Mouse (Mus musculus) hindbrain, embryonic 11.5 days (tissue): ENCODE measurements around the gene Ccl7. TPM values are rescaled to one million over a fixed set of nuclear protein-coding genes. Genes with fewer than 3 reads are reported as not detected.

Experiments
- ATAC-seq: fragments of 200-750 bp; cut with Nextera tagmentation; 2 replicates; pipeline ENCODE4 v1.8.0; 2017; ENCODE audit warnings: mild to moderate bottlenecking, moderate TSS enrichment, moderate library complexity; ENCODE audit not compliant: low FRiP score
- DNase-seq: peaks from one replicate; pipeline ENCODE4 v3.0.0-alpha.2; 2015; ENCODE audit warnings: low spot score
- H3K27ac ChIP-seq: fragments of 300-500 bp; sonication (generic); 2 replicates; pipeline ENCODE4 v1.5.1; 2014; ENCODE audit warnings: mild to moderate bottlenecking, low read depth, low read length
- H3K27me3 ChIP-seq: fragments of 300-500 bp; sonication (generic); 2 replicates; pipeline ENCODE4 v1.6.1; 2014; ENCODE audit warnings: mild to moderate bottlenecking, low read length, moderate library complexity, mixed read lengths; ENCODE audit not compliant: control insufficient read depth, insufficient read depth
- H3K36me3 ChIP-seq: fragments of 300-500 bp; sonication (generic); 2 replicates; pipeline ENCODE4 v1.6.1; 2014; ENCODE audit warnings: mild to moderate bottlenecking, low read length, moderate library complexity, mixed read lengths; ENCODE audit not compliant: control insufficient read depth, insufficient read depth
- H3K4me1 ChIP-seq: fragments of 300-500 bp; sonication (generic); replicated peaks from 2 replicates; pipeline ENCODE4 v1.6.1; 2014; ENCODE audit warnings: low read length, mixed read lengths; ENCODE audit not compliant: control insufficient read depth, insufficient read depth
- H3K4me2 ChIP-seq: fragments of 300-500 bp; sonication (generic); replicated peaks from 2 replicates; pipeline ENCODE4 v1.6.1; 2014; ENCODE audit warnings: mild to moderate bottlenecking, low read depth, low read length
- H3K4me3 ChIP-seq: fragments of 300-500 bp; sonication (generic); 2 replicates; pipeline ENCODE4 v1.5.1; 2014; ENCODE audit warnings: low read depth, low read length
- H3K9ac ChIP-seq: fragments of 300-500 bp; sonication (generic); 2 replicates; pipeline ENCODE4 v1.6.1; 2014; ENCODE audit warnings: low read depth, low read length
- H3K9me3 ChIP-seq: fragments of 300-500 bp; sonication (generic); 2 replicates; pipeline ENCODE4 v1.6.1; 2016; ENCODE audit warnings: low read length; ENCODE audit not compliant: control insufficient read depth
- WGBS: fragments of 180-500 bp; shearing (Covaris S2); extraction: QIAGEN DNeasy Blood & Tissue Kit; methylation state at CpG from one replicate; pipeline ENCODE4 v1.1.7; 2014; 5-methylcytosine and 5-hydroxymethylcytosine counted together
- polyA plus RNA-seq: library from polyadenylated mRNA; unstranded; fragments of >200 nt; fragmentation: Nextera tagmentation; extraction: Ambion mirVana; gene quantifications from 2 replicates; pipeline ENCODE4 v1.2.1, GENCODE M21; 2014

Ccl7 gene
- polyA plus RNA-seq, 1 experiment from 2014 or later, result not detected

GRCm38 (mm10) chr11:82030171-82030570 is 15.3 kb upstream of the Ccl7 start:
- no peak for DNase-seq
- Histone ChIP-seq H3K9me3 (no peaks in the 10 kb centered on the region), H3K4me1 (no peaks in the 10 kb centered on the region), H3K4me2 (no peak overlapping the region), H3K36me3 (no peaks in the 10 kb centered on the region), H3K4me3 (no peak overlapping the region), H3K27ac (no peak overlapping the region), H3K27me3 (no peaks in the 10 kb centered on the region), H3K9ac (no peak overlapping the region)
- no peak for ATAC-seq
- 76% methylated on average over 2 of the region's 2 CpGs for WGBS

GRCm38 (mm10) chr11:82032136-82032535 is 13.4 kb upstream of the Ccl7 start:
- no peak for DNase-seq
- H3K9ac ChIP-seq, result no peak overlapping the region
- H3K4me2 ChIP-seq, result no peak overlapping the region
- no peak for ATAC-seq
- no peaks in the 10 kb centered on the region for H3K36me3 ChIP-seq
- no peak overlapping the region for H3K27ac ChIP-seq
- H3K9me3 ChIP-seq, result no peaks in the 10 kb centered on the region
- H3K4me1 ChIP-seq, result no peaks in the 10 kb centered on the region
- no peaks in the 10 kb centered on the region for H3K27me3 ChIP-seq
- H3K4me3 ChIP-seq, result no peak overlapping the region

GRCm38 (mm10) chr11:82032678-82033344 is 12.7 kb upstream of the Ccl7 start:
- DNase-seq (no peak), ATAC-seq (no peak)
- H3K27ac ChIP-seq, result no peak overlapping the region
- no peak overlapping the region for H3K9ac ChIP-seq
- 49% methylated on average over 8 of the region's 8 CpGs for WGBS
- H3K27me3 ChIP-seq, result no peaks in the 10 kb centered on the region
- no peak overlapping the region for H3K4me2 ChIP-seq
- no peaks in the 10 kb centered on the region for H3K4me1 ChIP-seq
- H3K4me3 ChIP-seq, result no peak overlapping the region
- H3K36me3 ChIP-seq, result no peaks in the 10 kb centered on the region
- H3K9me3 ChIP-seq, result no peaks in the 10 kb centered on the region

GRCm38 (mm10) chr11:82034446-82034845 is 11.1 kb upstream of the Ccl7 start:
- DNase-seq (no peak), ATAC-seq (no peak)
- H3K27ac ChIP-seq, result no peak overlapping the region
- no peak overlapping the region for H3K4me3 ChIP-seq
- H3K4me2 ChIP-seq, result no peak overlapping the region
- no peaks in the 10 kb centered on the region for H3K4me1 ChIP-seq
- H3K9me3 ChIP-seq, result no peaks in the 10 kb centered on the region
- no peak overlapping the region for H3K9ac ChIP-seq
- no peaks in the 10 kb centered on the region for H3K27me3 ChIP-seq
- H3K36me3 ChIP-seq, result no peaks in the 10 kb centered on the region
- 91% methylated on average over 7 of the region's 7 CpGs for WGBS

GRCm38 (mm10) chr11:82035356-82035755 is 10.2 kb upstream of the Ccl7 start, which contains the start of gene Ccl2:
Gene Ccl2, plus strand, starts transcription at chr11:82035571.
- Histone ChIP-seq H3K27ac (no peak within 1 kb of the TSS), H3K9ac (no peak within 1 kb of the TSS), H3K4me3 (no peak within 1 kb of the TSS), H3K9me3 (no peaks in the 10 kb centered on the region), H3K27me3 (no peaks in the 10 kb centered on the region), H3K4me2 (no peak within 1 kb of the TSS), H3K4me1 (no peaks in the 10 kb centered on the region), H3K36me3 (no peaks in the 10 kb centered on the region)
- no peak for ATAC-seq
- no peak for DNase-seq
- WGBS, result 35% methylated on average over 5 of the region's 5 CpGs

GRCm38 (mm10) chr11:82035857-82036256 is 9.7 kb upstream of the Ccl7 start:
- H3K4me3 ChIP-seq, result no peak overlapping the region
- ATAC-seq, result no peak
- H3K27me3 ChIP-seq, result no peaks in the 10 kb centered on the region
- H3K27ac ChIP-seq, result no peak overlapping the region
- H3K9ac ChIP-seq, result no peak overlapping the region
- 91% methylated on average over 2 of the region's 2 CpGs for WGBS
- H3K36me3 ChIP-seq, result no peaks in the 10 kb centered on the region
- no peak overlapping the region for H3K4me2 ChIP-seq
- DNase-seq, result no peak
- no peaks in the 10 kb centered on the region for H3K9me3 ChIP-seq
- H3K4me1 ChIP-seq, result no peaks in the 10 kb centered on the region

GRCm38 (mm10) chr11:82038535-82038934 is 7.0 kb upstream of the Ccl7 start, which contains the start of gene Gm17268:
Gene Gm17268, minus strand, starts transcription at chr11:82038562.
- no peaks in the 10 kb centered on the region for H3K4me1 ChIP-seq
- H3K9ac ChIP-seq, result no peak within 1 kb of the TSS
- no peaks in the 10 kb centered on the region for H3K36me3 ChIP-seq
- H3K27me3 ChIP-seq, result no peaks in the 10 kb centered on the region
- ATAC-seq (no peak), DNase-seq (no peak)
- H3K4me3 ChIP-seq, result no peak within 1 kb of the TSS
- 48% methylated on average over 2 of the region's 2 CpGs for WGBS
- H3K9me3 ChIP-seq, result no peaks in the 10 kb centered on the region
- no peak within 1 kb of the TSS for H3K4me2 ChIP-seq
- H3K27ac ChIP-seq, result no peak within 1 kb of the TSS

GRCm38 (mm10) chr11:82039132-82039660 is 6.3 kb upstream of the Ccl7 start:
- 74% methylated on average over 3 of the region's 3 CpGs for WGBS
- Histone ChIP-seq H3K4me2 (no peak overlapping the region), H3K9me3 (no peaks in the 10 kb centered on the region), H3K4me1 (no peaks in the 10 kb centered on the region), H3K27me3 (no peaks in the 10 kb centered on the region), H3K9ac (no peak overlapping the region), H3K36me3 (no peaks in the 10 kb centered on the region), H3K27ac (no peak overlapping the region), H3K4me3 (no peak overlapping the region)
- DNase-seq, result no peak
- no peak for ATAC-seq

- no peaks in the 10 kb centered on the region for H3K9me3 ChIP-seq
- no peaks in the 10 kb centered on the region for H3K36me3 ChIP-seq
- H3K9ac ChIP-seq, result no peak overlapping the region
- no peak overlapping the region for H3K4me2 ChIP-seq
- no peaks in the 10 kb centered on the region for H3K27me3 ChIP-seq
- no peak overlapping the region for H3K27ac ChIP-seq
- 95% methylated on average over 4 of the region's 4 CpGs for WGBS
- no peaks in the 10 kb centered on the region for H3K4me1 ChIP-seq
- DNase-seq, result no peak
- no peak overlapping the region for H3K4me3 ChIP-seq
- ATAC-seq, result no peak
Observed at GRCm38 (mm10) chr11:82041671-82042080, 3.8 kb upstream of the Ccl7 start.
